Mouse (Mus musculus) midbrain, postnatal 0 days (tissue): ENCODE data around the gene Tars. TPM values are rescaled to one million over a fixed set of nuclear protein-coding genes. Genes with fewer than 3 reads are reported as not detected.

ENCODE experiments used
- ATAC-seq: fragments of 200-750 bp; cut with Nextera tagmentation; 2 replicates; pipeline ENCODE4 v1.8.0; 2017; ENCODE audit warnings: moderate number of reproducible peaks, mild to moderate bottlenecking, moderate TSS enrichment, moderate library complexity; ENCODE audit not compliant: low FRiP score
- DNase-seq: peaks from one replicate; pipeline ENCODE4 v3.0.0-alpha.2; 2015; ENCODE audit warnings: low spot score
- H3K27ac ChIP-seq: fragments of 300-500 bp; sonication (generic); 2 replicates; pipeline ENCODE4 v1.5.1; 2014; ENCODE audit warnings: low read depth, mild to moderate bottlenecking, low read length, mixed read lengths
- H3K27me3 ChIP-seq: fragments of 300-500 bp; sonication (generic); 2 replicates; pipeline ENCODE4 v1.6.1; 2014; ENCODE audit warnings: low read length, control low read depth, mixed read lengths; ENCODE audit not compliant: insufficient read depth
- H3K36me3 ChIP-seq: fragments of 300-500 bp; sonication (generic); 2 replicates; pipeline ENCODE4 v1.6.1; 2014; ENCODE audit warnings: low read length, control low read depth, mixed read lengths; ENCODE audit not compliant: insufficient read depth
- H3K4me1 ChIP-seq: fragments of 300-500 bp; sonication (generic); 2 replicates; pipeline ENCODE4 v1.6.1; 2014; ENCODE audit warnings: mild to moderate bottlenecking, control low read depth, antibody characterized with exemption, low read length, mixed read lengths; ENCODE audit not compliant: insufficient read depth
- H3K4me2 ChIP-seq: fragments of 300-500 bp; sonication (generic); 2 replicates; pipeline ENCODE4 v1.6.1; 2014; ENCODE audit warnings: low read depth, mild to moderate bottlenecking, low read length, mixed read lengths; ENCODE audit not compliant: poor library complexity, severe bottlenecking
- H3K4me3 ChIP-seq: fragments of 300-500 bp; sonication (generic); 2 replicates; pipeline ENCODE4 v1.5.1; 2014; ENCODE audit warnings: low read depth, mild to moderate bottlenecking, low read length, moderate library complexity
- H3K9ac ChIP-seq: fragments of 300-500 bp; sonication (generic); replicated peaks from 2 replicates; pipeline ENCODE4 v1.6.1; 2014; ENCODE audit warnings: mild to moderate bottlenecking, low read length, moderate library complexity, mixed read lengths; ENCODE audit not compliant: poor library complexity, severe bottlenecking
- H3K9me3 ChIP-seq: fragments of 300-500 bp; sonication (generic); 2 replicates; pipeline ENCODE4 v1.6.1; 2016; ENCODE audit warnings: low read length, control low read depth
- CTCF ChIP-seq: IDR thresholded peaks from 2 replicates; pipeline ENCODE4 v1.5.1; 2016; ENCODE audit warnings: antibody characterized with exemption, mild to moderate bottlenecking
- WGBS: fragments of 180-500 bp; shearing (Covaris S2); extraction: QIAGEN DNeasy Blood & Tissue Kit; methylation state at CpG from one replicate; pipeline ENCODE4 v1.1.7; 2014; 5-methylcytosine and 5-hydroxymethylcytosine counted together
- polyA plus RNA-seq: library from polyadenylated mRNA; unstranded; fragments of >200 nt; fragmentation: Nextera tagmentation; extraction: Ambion mirVana; gene quantifications from 2 replicates; pipeline ENCODE4 v1.2.1, GENCODE M21; 2015
- total RNA-seq: library from RNA; depleted of rRNA; stranded (reverse); fragments of >200 nt; gene quantifications from 2 replicates; pipeline ENCODE4 v1.2.3, GENCODE M21; 2014

The Tars gene
- total and polyA plus RNA-seq, 2 experiments from 2014 or later, result 27.6 to 35.2 TPM

DNA sequence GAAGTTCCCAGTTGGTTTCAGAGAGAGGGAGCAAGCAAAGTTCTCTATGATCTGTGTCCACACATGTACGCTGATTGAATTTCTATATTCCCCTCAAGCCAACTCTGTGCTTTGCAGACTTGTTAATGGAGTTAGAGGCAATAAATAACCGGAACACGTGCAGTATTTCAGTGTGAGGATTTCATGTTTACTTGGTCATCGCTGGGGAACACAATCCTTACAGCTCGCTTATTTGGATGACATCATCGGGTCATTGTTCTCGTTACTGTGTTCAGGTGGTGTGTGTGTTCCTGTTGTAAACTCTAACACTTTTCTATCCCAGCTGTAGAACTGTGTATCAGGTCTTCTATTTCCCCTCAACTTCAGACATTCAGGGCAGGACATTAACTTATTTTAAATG lies 12.4 kb upstream of the Tars start:
- H3K27ac ChIP-seq, result no peak overlapping the region
- ATAC-seq (no peak), DNase-seq (no peak)
- no peaks in the 10 kb centered on the region for H3K9me3 ChIP-seq
- H3K9ac ChIP-seq, result no peak overlapping the region
- no peak for TF ChIP-seq CTCF
- H3K27me3 ChIP-seq, result no peaks in the 10 kb centered on the region
- no peaks in the 10 kb centered on the region for H3K4me1 ChIP-seq
- no peak overlapping the region for H3K4me3 ChIP-seq
- H3K4me2 ChIP-seq, result no peak overlapping the region
- H3K36me3 ChIP-seq, result no peaks in the 10 kb centered on the region
- WGBS, result 82% methylated on average over 7 of the region's 7 CpGs

DNA sequence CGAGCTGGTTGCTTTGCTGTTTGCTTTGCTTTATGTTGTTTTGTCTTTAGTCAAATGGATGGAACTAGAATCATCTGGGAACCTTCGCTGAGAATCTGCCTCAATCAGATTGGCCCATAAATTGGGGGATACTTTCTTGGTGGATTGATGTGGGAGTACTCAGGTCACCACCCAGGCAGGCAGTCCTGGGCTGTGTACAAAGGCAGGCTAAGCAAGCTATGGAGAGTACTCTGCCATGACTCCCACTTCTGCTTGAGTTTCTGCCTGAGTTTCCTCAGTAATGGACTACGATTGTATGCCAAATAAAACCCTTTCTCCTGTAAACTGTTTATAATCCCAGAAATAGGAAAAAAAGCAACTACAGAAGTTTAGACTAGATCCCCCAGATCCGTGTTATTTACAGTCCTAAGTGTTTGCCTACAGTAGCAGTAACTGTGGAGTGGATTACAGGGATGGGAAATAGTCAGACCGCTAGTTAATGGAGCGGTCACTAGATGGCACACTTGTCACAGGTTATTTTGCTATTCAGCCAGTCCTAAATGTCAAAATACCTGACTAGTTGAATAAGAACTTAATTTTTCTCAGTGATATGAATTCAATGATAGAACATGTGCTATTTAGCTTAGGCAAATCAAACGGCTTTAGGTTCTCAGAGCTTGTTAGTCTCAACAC lies 8.8 kb upstream of the Tars start:
- no peak overlapping the region for H3K4me2 ChIP-seq
- H3K27me3 ChIP-seq, result no peaks in the 10 kb centered on the region
- H3K4me3 ChIP-seq, result no peak overlapping the region
- TF ChIP-seq CTCF, result peak; percentile 86
- H3K9me3 ChIP-seq, result no peaks in the 10 kb centered on the region
- no peaks in the 10 kb centered on the region for H3K36me3 ChIP-seq
- peak; percentile 60; the same call in 1 of the 2 replicates for ATAC-seq
- DNase-seq, result peak; percentile 82
- no peak overlapping the region for H3K27ac ChIP-seq
- no peak overlapping the region for H3K9ac ChIP-seq
- 41% methylated on average over 7 of the region's 7 CpGs for WGBS
- no peaks in the 10 kb centered on the region for H3K4me1 ChIP-seq

DNA sequence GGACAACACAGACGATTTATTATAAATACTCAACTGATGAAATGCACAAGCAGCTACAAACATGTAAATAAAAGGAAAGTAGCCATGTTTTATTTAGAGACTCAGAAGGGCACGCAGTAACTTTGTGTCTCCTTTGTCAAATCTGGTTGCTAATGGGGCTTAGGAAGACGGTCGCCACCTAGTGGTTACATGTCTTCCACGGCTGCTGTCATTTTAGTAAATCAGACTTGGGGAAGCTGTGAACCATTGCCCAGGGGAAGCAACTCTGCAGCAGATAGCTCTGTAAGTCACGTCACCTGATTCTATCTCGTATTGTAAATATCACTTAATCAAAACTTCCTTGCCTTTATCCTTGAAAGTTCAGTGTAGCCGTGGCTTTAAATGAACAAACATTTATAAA lies 7.9 kb upstream of the Tars start:
- no peaks in the 10 kb centered on the region for H3K9me3 ChIP-seq
- no peaks in the 10 kb centered on the region for H3K27me3 ChIP-seq
- H3K4me3 ChIP-seq, result no peak overlapping the region
- TF ChIP-seq CTCF, result peak; percentile 89
- no peak overlapping the region for H3K9ac ChIP-seq
- no peak overlapping the region for H3K4me2 ChIP-seq
- ATAC-seq (no peak), DNase-seq (peak; percentile 85)
- no peaks in the 10 kb centered on the region for H3K36me3 ChIP-seq
- no peak overlapping the region for H3K27ac ChIP-seq
- no peaks in the 10 kb centered on the region for H3K4me1 ChIP-seq
- WGBS, result 12% methylated on average over 8 of the region's 8 CpGs

DNA sequence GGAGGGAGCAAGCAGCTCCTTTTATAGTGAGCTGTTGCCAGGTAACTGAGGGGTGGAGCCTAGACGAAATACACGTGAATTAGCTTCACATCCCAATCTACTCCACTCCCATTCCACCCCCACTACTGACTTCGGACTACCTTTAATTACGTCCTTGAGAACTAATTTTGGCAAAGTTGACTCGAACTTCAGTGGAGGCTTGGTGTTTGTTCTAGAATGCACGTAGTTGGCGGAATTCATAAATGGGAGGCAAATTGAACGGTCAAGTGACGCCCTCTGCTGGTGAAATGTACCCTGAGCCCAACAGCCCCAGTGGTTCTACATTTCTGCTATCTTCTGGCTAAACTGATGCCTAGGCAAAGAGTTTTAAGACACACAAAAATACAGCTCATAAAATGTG lies 7.3 kb upstream of the Tars start:
- Histone ChIP-seq H3K4me3 (no peak overlapping the region), H3K9ac (no peak overlapping the region), H3K4me1 (no peaks in the 10 kb centered on the region), H3K36me3 (no peaks in the 10 kb centered on the region), H3K27me3 (no peaks in the 10 kb centered on the region), H3K27ac (no peak overlapping the region), H3K9me3 (no peaks in the 10 kb centered on the region), H3K4me2 (no peak overlapping the region)
- TF ChIP-seq CTCF, result peak; percentile 57
- ATAC-seq (0 out of 2 replicates have a peak, but pooled peaks have one; percentile 35), DNase-seq (peak; percentile 18)
- 25% methylated on average over 9 of the region's 9 CpGs for WGBS

DNA sequence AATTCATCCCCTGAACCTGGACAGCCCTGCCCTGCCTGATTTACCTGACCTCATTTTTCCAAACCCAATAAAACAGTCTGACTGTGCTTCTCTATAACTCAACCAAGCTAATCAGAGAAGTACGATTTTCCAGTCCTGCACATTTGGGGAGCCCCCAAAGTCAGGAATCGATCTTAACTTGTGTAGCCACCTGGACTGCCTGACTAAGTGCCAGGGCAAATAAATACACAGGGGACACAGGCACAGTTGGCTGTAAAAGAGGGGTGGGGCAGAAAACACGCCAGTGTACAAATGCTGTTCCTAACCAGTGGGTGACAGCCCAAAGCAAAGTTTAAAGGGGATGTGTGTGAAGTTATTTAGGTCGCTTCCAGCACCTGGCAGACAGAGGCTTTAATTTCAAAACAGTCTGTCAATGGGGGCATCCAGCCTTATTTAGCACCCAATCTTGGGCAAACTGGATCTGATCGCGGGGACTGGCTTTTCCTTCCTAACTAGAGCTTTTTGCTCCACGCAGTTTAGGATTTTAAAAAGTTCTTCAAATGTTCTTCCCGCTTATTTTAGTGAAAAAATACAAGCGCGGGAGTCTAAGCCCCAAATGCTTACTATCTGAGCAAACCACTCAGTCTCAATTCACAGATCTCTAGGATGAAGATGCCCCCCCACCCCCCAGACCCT lies 652 bp downstream of the Tars start:
- peak overlapping the region; percentile 83 for H3K4me2 ChIP-seq
- 5% methylated on average over 10 of the region's 10 CpGs for WGBS
- no peaks in the 10 kb centered on the region for H3K9me3 ChIP-seq
- TF ChIP-seq CTCF, result no peak
- H3K27me3 ChIP-seq, result no peaks in the 10 kb centered on the region
- H3K36me3 ChIP-seq, result peaks cover 5% of the 10 kb centered on the region; the same call in 1 of the 2 replicates
- ATAC-seq (no peak), DNase-seq (no peak)
- H3K9ac ChIP-seq, result peak overlapping the region; percentile 78
- no peak overlapping the region for H3K27ac ChIP-seq
- H3K4me1 ChIP-seq, result peaks cover 7% of the 10 kb centered on the region; the same call in 1 of the 2 replicates
- peak overlapping the region; percentile 88 for H3K4me3 ChIP-seq

DNA sequence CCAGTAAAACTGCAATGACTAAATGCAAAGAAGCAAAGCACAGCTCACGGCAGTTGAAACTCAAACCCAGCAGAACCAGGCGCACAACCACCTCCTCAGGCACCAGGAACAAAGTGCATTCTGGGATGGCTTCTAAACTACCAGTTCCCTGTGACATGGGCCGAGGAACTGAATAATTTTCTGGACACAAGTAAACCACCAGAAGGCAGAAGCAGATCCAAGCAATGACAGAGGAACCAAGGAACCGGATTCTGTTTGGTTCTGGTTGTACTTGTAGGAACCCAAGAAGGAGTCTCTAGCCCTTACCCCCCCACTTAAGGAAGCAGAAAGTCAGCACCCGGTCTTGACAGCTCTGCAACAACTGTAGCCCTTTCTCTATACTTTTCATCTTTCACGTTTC lies 3.0 kb downstream of the Tars start:
- DNase-seq, result no peak
- no peaks in the 10 kb centered on the region for H3K9me3 ChIP-seq
- no peak overlapping the region for H3K27ac ChIP-seq
- H3K36me3 ChIP-seq, result peaks cover 24% of the 10 kb centered on the region
- H3K4me2 ChIP-seq, result no peak overlapping the region
- H3K4me3 ChIP-seq, result no peak overlapping the region
- ATAC-seq, result no peak
- TF ChIP-seq CTCF, result no peak
- peaks cover 7% of the 10 kb centered on the region; the same call in 1 of the 2 replicates for H3K4me1 ChIP-seq
- WGBS, result 89% methylated on average over 6 of the region's 6 CpGs
- H3K9ac ChIP-seq, result no peak overlapping the region
- no peaks in the 10 kb centered on the region for H3K27me3 ChIP-seq
